Mouse (Mus musculus): ENCODE results near the gene Cdk15. TPM values are rescaled to one million over a fixed set of nuclear protein-coding genes. Genes with fewer than 3 reads are reported as not detected.
A peak's percentile ranks its signal among the peaks of the same experiment; 100 is the strongest.

Cdk15 gene
- total and polyA plus RNA-seq, 2 experiments from 2014 or later: 1.3 to 1.8 TPM

GRCm38 (mm10) chr1:59243770-59244169 is 12.9 kb upstream of the Cdk15 start:
- Histone ChIP-seq H3K9me3 (ENCODE audit: low read length) (no peaks in the 10 kb centered on the region), H3K4me3 (ENCODE audit: low read length) (no peak overlapping the region), H3K4me1 (ENCODE audit: insufficient read depth, low read length) (no peaks in the 10 kb centered on the region), H3K4me2 (ENCODE audit: low read depth, low read length) (no peak overlapping the region), H3K9ac (replicated peaks; ENCODE audit: low read length) (no peak overlapping the region), H3K36me3 (ENCODE audit: insufficient read depth, low read length) (no peaks in the 10 kb centered on the region), H3K27ac (no peak overlapping the region), H3K27me3 (ENCODE audit: insufficient read depth, low read length) (no peaks in the 10 kb centered on the region)
- 62% methylated on average over 2 of the region's 2 CpGs for WGBS
- no peak for DNase-seq (ENCODE audit: low spot score)
- no peak for ATAC-seq
- 0 out of 2 replicates have a peak, but pooled peaks have one; percentile 2 for TF ChIP-seq CTCF (IDR thresholded peaks at IDR 0.05; ENCODE audit: low read depth)

DNA sequence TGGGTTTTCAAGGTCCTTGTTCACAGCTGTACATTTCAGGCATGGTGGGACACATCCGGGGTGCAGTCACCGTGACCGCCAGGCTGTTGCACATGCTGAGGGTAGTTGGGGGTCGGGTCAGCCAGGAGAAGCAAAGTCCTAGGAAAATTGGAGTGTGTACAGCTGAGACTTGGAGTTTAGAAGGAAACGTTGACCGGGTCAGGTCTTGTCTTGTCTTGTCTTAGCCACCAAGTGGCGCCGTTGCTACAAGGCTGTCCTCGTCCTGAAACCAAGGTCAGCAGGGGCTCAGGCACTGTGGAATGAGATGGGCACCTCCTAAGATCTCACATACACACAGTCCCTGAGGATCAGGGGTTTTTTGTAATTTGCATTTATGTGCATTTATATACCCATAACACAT is 9.1 kb upstream of the Cdk15 start:
- WGBS: 5% methylated on average over 9 of the region's 9 CpGs
- TF ChIP-seq CTCF (IDR thresholded peaks at IDR 0.05; ENCODE audit: low read depth): peak; percentile 94
- Histone ChIP-seq H3K36me3 (ENCODE audit: insufficient read depth, low read length) (no peaks in the 10 kb centered on the region), H3K4me3 (ENCODE audit: low read length) (no peak overlapping the region), H3K9ac (replicated peaks; ENCODE audit: low read length) (no peak overlapping the region), H3K27ac (no peak overlapping the region), H3K9me3 (ENCODE audit: low read length) (no peaks in the 10 kb centered on the region), H3K4me1 (ENCODE audit: insufficient read depth, low read length) (no peaks in the 10 kb centered on the region), H3K27me3 (ENCODE audit: insufficient read depth, low read length) (no peaks in the 10 kb centered on the region), H3K4me2 (ENCODE audit: low read depth, low read length) (no peak overlapping the region)
- peak; percentile 80 for DNase-seq (ENCODE audit: low spot score)
- peak; percentile 78 for ATAC-seq

DNA sequence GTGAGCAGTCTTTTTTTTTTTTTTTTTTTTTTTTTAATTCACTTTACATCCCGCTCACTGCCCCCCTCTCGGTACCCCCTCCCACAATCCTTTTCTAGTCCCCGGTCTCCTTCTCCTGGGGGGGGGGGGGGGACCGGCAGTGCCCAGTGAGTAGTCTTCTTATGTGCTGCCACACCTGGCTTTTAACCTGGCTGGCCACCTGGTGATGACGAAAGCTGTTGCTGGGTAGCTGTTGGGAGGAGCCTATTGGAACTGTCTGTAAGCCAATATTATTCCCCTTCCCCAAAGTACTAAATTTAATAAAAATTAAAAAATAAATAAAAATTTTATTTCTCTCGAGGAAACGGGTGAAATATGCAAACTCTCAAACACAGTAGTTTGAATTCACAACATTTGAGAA is 3.9 kb upstream of the Cdk15 start:
- 9% methylated on average over 5 of the region's 7 CpGs for WGBS
- H3K27me3 ChIP-seq (ENCODE audit: insufficient read depth, low read length): no peaks in the 10 kb centered on the region
- H3K9ac ChIP-seq (replicated peaks; ENCODE audit: low read length): no peak overlapping the region
- peak; percentile 78 for ATAC-seq
- no peaks in the 10 kb centered on the region for H3K4me1 ChIP-seq (ENCODE audit: insufficient read depth, low read length)
- no peaks in the 10 kb centered on the region for H3K9me3 ChIP-seq (ENCODE audit: low read length)
- peak overlapping the region; percentile 65 for H3K4me2 ChIP-seq (ENCODE audit: low read depth, low read length)
- peak overlapping the region; percentile 30 for H3K4me3 ChIP-seq (ENCODE audit: low read length)
- no peak overlapping the region for H3K27ac ChIP-seq
- H3K36me3 ChIP-seq (ENCODE audit: insufficient read depth, low read length): no peaks in the 10 kb centered on the region
- DNase-seq (ENCODE audit: low spot score): peak; percentile 74
- no peak for TF ChIP-seq CTCF (IDR thresholded peaks at IDR 0.05; ENCODE audit: low read depth)

- under 1% methylated on average over 15 of the region's 18 CpGs for WGBS
Observed at GRCm38 (mm10) chr1:59253301-59253909, 3.3 kb upstream of the Cdk15 start.

GRCm38 (mm10) chr1:59257736-59258135 is 1.0 kb downstream of the Cdk15 start:
- H3K4me2 ChIP-seq (ENCODE audit: low read depth, low read length): no peak overlapping the region
- DNase-seq (ENCODE audit: low spot score) (peak; percentile 20), ATAC-seq (peak; percentile 5; the same call in 1 of the 2 replicates)
- no peaks in the 10 kb centered on the region for H3K9me3 ChIP-seq (ENCODE audit: low read length)
- no peak for TF ChIP-seq CTCF (IDR thresholded peaks at IDR 0.05; ENCODE audit: low read depth)
- no peaks in the 10 kb centered on the region for H3K4me1 ChIP-seq (ENCODE audit: insufficient read depth, low read length)
- WGBS: 5% methylated on average over 3 of the region's 3 CpGs
- no peaks in the 10 kb centered on the region for H3K27me3 ChIP-seq (ENCODE audit: insufficient read depth, low read length)
- no peak overlapping the region for H3K9ac ChIP-seq (replicated peaks; ENCODE audit: low read length)
- H3K4me3 ChIP-seq (ENCODE audit: low read length): no peak overlapping the region
- no peaks in the 10 kb centered on the region for H3K36me3 ChIP-seq (ENCODE audit: insufficient read depth, low read length)
- no peak overlapping the region for H3K27ac ChIP-seq

More at GRCm38 (mm10) chr1:59253301-59253909, 3.3 kb upstream of the Cdk15 start:
- no peaks in the 10 kb centered on the region for H3K27me3 ChIP-seq (ENCODE audit: insufficient read depth, low read length)
- peak overlapping the region; percentile 30 for H3K4me3 ChIP-seq (ENCODE audit: low read length)
- 0 out of 2 replicates have a peak, but pooled peaks have one; percentile 13 for TF ChIP-seq CTCF (IDR thresholded peaks at IDR 0.05; ENCODE audit: low read depth)
- H3K4me2 ChIP-seq (ENCODE audit: low read depth, low read length): peak overlapping the region; percentile 65
- H3K9ac ChIP-seq (replicated peaks; ENCODE audit: low read length): peak overlapping the region; percentile 33; the same call in 1 of the 2 replicates
- no peak overlapping the region for H3K27ac ChIP-seq
- no peaks in the 10 kb centered on the region for H3K9me3 ChIP-seq (ENCODE audit: low read length)
- ATAC-seq (peak; percentile 55), DNase-seq (ENCODE audit: low spot score) (peak; percentile 37)
- no peaks in the 10 kb centered on the region for H3K36me3 ChIP-seq (ENCODE audit: insufficient read depth, low read length)
- no peaks in the 10 kb centered on the region for H3K4me1 ChIP-seq (ENCODE audit: insufficient read depth, low read length)

GRCm38 (mm10) chr1:59268931-59269330 is 12.2 kb downstream of the Cdk15 start:
- no peak overlapping the region for H3K27ac ChIP-seq
- no peak for ATAC-seq
- no peak overlapping the region for H3K4me2 ChIP-seq (ENCODE audit: low read depth, low read length)
- H3K27me3 ChIP-seq (ENCODE audit: insufficient read depth, low read length): no peaks in the 10 kb centered on the region
- no peaks in the 10 kb centered on the region for H3K4me1 ChIP-seq (ENCODE audit: insufficient read depth, low read length)
- H3K9ac ChIP-seq (replicated peaks; ENCODE audit: low read length): no peak overlapping the region
- no peak overlapping the region for H3K4me3 ChIP-seq (ENCODE audit: low read length)
- no peaks in the 10 kb centered on the region for H3K36me3 ChIP-seq (ENCODE audit: insufficient read depth, low read length)
- TF ChIP-seq CTCF (IDR thresholded peaks at IDR 0.05; ENCODE audit: low read depth): no peak
- WGBS: 67% methylated on average over 8 of the region's 8 CpGs
- DNase-seq (ENCODE audit: low spot score): no peak
- H3K9me3 ChIP-seq (ENCODE audit: low read length): no peaks in the 10 kb centered on the region

- WGBS: 84% methylated on average over 6 of the region's 6 CpGs
- no peak overlapping the region for H3K4me2 ChIP-seq (ENCODE audit: low read depth, low read length)
Observed at GRCm38 (mm10) chr1:59269466-59269865, 12.8 kb downstream of the Cdk15 start.

More at GRCm38 (mm10) chr1:59269466-59269865, 12.8 kb downstream of the Cdk15 start:
- no peak for TF ChIP-seq CTCF (IDR thresholded peaks at IDR 0.05; ENCODE audit: low read depth)
- no peak for ATAC-seq
- DNase-seq (ENCODE audit: low spot score): no peak
- Histone ChIP-seq H3K27ac (no peak overlapping the region), H3K4me3 (ENCODE audit: low read length) (no peak overlapping the region), H3K9me3 (ENCODE audit: low read length) (no peaks in the 10 kb centered on the region), H3K4me1 (ENCODE audit: insufficient read depth, low read length) (no peaks in the 10 kb centered on the region), H3K9ac (replicated peaks; ENCODE audit: low read length) (no peak overlapping the region), H3K36me3 (ENCODE audit: insufficient read depth, low read length) (no peaks in the 10 kb centered on the region), H3K27me3 (ENCODE audit: insufficient read depth, low read length) (no peaks in the 10 kb centered on the region)
